Mouse (Mus musculus) neural tube, embryonic 12.5 days (tissue): ENCODE data around the gene Lypd4. TPM values are rescaled to one million over a fixed set of nuclear protein-coding genes. Genes with fewer than 3 reads are reported as not detected.
A peak's percentile ranks its signal among the peaks of the same experiment; 100 is the strongest.

ENCODE experiments used
- ATAC-seq: fragments of 200-750 bp; cut with Nextera tagmentation; 2 replicates; pipeline ENCODE4 v1.8.0; 2017; ENCODE audit warnings: low read depth, mild to moderate bottlenecking, moderate TSS enrichment, moderate library complexity; ENCODE audit not compliant: low FRiP score
- H3K27ac ChIP-seq: fragments of 300-500 bp; sonication (generic); 2 replicates; pipeline ENCODE4 v1.5.1; 2016
- H3K27me3 ChIP-seq: fragments of 300-500 bp; sonication (generic); replicated peaks from 2 replicates; pipeline ENCODE4 v1.6.1; 2016; ENCODE audit warnings: mild to moderate bottlenecking
- H3K36me3 ChIP-seq: fragments of 300-500 bp; sonication (generic); 2 replicates; pipeline ENCODE4 v1.6.1; 2016; ENCODE audit warnings: mild to moderate bottlenecking
- H3K4me1 ChIP-seq: fragments of 300-500 bp; sonication (generic); 2 replicates; pipeline ENCODE4 v1.6.1; 2016
- H3K4me2 ChIP-seq: fragments of 300-500 bp; sonication (generic); replicated peaks from 2 replicates; pipeline ENCODE4 v1.6.1; 2016; ENCODE audit warnings: mild to moderate bottlenecking
- H3K4me3 ChIP-seq: fragments of 300-500 bp; sonication (generic); 2 replicates; pipeline ENCODE4 v1.5.1; 2016
- H3K9ac ChIP-seq: fragments of 300-500 bp; sonication (generic); 2 replicates; pipeline ENCODE4 v1.6.1; 2016; ENCODE audit warnings: mild to moderate bottlenecking
- H3K9me3 ChIP-seq: fragments of 300-500 bp; sonication (generic); 2 replicates; pipeline ENCODE4 v1.6.1; 2016; ENCODE audit warnings: mild to moderate bottlenecking
- WGBS: fragments of 180-500 bp; shearing (Covaris S2); methylation state at CpG from one replicate; pipeline ENCODE4 v1.1.7; 2016; 5-methylcytosine and 5-hydroxymethylcytosine counted together
- polyA plus RNA-seq: library from polyadenylated mRNA; unstranded; fragments of >200 nt; fragmentation: Nextera tagmentation; extraction: Ambion mirVana; gene quantifications from 2 replicates; pipeline ENCODE4 v1.2.1, GENCODE M21; 2016

The Lypd4 gene
- polyA plus RNA-seq, 1 experiment from 2014 or later, result not detected

DNA sequence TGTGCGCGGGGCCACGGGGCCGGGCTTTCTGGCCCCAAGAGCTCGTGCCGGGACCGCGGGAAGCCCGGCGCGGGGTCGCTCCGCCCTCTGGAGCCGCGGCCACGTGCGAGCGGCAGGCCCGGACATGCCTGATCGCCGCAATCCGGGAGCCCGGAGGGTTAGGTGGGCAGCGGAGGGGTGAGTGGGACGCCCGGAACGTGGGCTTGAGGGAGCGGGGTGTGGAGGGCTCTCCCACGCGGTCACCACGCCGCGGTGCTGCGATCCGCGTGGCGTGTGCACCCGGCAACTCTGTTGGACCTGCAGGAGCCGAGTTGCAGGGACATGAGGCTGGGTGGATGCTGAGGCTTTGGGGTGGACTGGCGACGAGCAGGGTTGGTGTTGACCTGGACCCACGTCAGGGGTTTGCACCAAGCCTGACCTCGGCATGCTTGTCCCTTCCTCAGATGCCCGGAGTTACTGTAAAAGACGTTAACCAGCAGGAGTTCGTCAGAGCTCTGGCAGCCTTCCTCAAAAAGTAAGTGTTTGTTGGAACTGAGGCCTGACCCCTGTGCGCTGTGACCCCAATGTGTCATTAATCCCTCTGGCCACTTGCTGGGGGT, 15.1 kb upstream of the Lypd4 start:
- H3K4me1 ChIP-seq, result peaks cover 23% of the 10 kb centered on the region
- peaks cover 42% of the 10 kb centered on the region for H3K36me3 ChIP-seq
- H3K9ac ChIP-seq, result peak overlapping the region; percentile 100
- no peak overlapping the region for H3K27ac ChIP-seq
- peak overlapping the region; percentile 77 for H3K4me2 ChIP-seq
- H3K9me3 ChIP-seq, result no peaks in the 10 kb centered on the region
- no peaks in the 10 kb centered on the region for H3K27me3 ChIP-seq
- WGBS, result under 1% methylated on average over 47 of the region's 47 CpGs
- ATAC-seq, result peak; percentile 5
- H3K4me3 ChIP-seq, result peak overlapping the region; percentile 98

DNA sequence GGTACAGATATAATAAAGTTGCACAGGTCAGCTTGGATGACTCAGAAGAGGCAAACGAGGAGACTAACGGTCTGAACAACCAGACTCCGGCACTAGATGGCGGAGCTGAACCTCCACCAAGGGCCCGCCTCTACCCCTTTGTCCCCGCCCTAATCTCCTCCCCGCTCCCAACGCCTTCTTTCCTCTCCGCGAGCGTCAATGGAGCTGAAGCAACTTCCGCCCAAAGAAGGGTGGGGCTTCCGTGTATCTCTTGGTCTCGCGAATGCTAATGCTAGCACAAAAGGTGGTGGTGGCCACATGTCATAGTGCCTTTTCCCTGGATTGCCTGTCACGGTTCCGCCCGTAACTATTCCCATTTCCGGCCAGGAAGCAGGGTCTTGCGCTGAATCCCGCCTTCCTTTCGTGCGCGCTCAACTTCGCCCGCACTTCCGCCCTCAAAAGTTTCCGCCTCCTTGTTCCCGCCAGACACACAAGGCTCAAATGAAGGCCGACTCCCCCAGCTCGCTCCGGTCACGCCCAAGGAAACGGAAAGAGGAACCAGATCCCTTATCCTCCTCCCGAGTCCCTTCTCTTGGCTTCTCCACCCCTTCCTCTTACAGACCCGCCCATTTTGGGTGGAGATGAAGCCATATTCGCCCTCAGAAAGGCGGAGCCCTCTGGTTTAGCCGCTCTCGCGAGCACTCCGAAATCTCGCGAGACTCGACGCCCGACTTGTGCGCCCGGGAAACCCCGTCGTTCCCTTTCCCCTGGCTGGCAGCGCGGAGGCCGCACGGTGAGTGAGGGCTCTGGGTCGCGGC, 14.4 kb upstream of the Lypd4 start, which contains the start of gene Rps19:
TSS of gene Rps19 (plus strand) at position 476 of the 797 bp plus-strand sequence.
- ATAC-seq, result peak; percentile 92
- Histone ChIP-seq H3K4me2 (peak within 1 kb of the TSS; percentile 77), H3K4me1 (peaks cover 23% of the 10 kb centered on the region), H3K36me3 (peaks cover 35% of the 10 kb centered on the region), H3K27me3 (0 out of 2 replicates have a peak, but pooled peaks cover 3% of the 10 kb centered on the region), H3K9me3 (no peaks in the 10 kb centered on the region), H3K4me3 (peak within 1 kb of the TSS; percentile 98), H3K27ac (peak within 1 kb of the TSS; percentile 72; the same call in 1 of the 2 replicates), H3K9ac (peak within 1 kb of the TSS; percentile 100)
- under 1% methylated on average over 57 of the region's 57 CpGs for WGBS

DNA sequence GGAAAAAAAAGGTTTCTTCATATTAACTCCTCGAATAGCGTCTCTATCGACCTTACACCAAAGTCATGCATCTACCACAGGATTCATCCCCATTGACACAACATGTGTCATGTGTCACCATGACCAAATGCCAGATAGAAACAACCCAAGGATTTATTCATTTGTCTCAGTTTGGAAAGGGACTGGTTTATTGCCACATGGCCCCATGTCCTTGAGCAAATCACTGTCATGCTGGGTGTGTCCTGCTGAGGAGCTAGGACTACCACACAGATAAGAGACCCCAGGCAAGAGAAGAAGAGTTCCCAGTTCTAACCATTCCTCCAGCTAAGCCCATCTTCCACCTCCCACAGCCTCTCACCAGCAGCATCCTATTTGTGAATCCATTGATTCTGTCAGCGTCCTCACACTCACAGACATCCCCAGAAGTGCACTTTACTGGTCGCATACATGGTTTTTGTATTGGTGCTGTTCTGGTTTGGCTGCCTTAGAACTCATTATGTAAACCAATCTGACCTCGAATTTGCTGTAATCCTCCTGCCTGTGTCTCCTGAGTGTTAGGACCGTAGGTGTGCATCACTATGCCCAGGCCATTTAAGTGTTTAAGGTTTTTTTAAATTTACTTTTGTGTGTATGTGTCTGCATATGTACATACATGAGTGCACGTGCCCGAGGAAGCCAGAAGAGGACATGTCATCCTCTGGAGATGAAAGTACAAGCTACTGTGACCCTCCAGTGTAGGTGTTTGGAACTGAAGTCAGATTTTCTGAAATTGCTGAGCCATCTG, 12.9 kb upstream of the Lypd4 start:
- Histone ChIP-seq H3K27me3 (0 out of 2 replicates have a peak, but pooled peaks cover 3% of the 10 kb centered on the region), H3K4me2 (no peak overlapping the region), H3K9ac (no peak overlapping the region), H3K27ac (no peak overlapping the region), H3K36me3 (peaks cover 20% of the 10 kb centered on the region), H3K4me1 (peaks cover 23% of the 10 kb centered on the region), H3K4me3 (no peak overlapping the region), H3K9me3 (no peaks in the 10 kb centered on the region)
- no peak for ATAC-seq
- 93% methylated on average over 9 of the region's 9 CpGs for WGBS

DNA sequence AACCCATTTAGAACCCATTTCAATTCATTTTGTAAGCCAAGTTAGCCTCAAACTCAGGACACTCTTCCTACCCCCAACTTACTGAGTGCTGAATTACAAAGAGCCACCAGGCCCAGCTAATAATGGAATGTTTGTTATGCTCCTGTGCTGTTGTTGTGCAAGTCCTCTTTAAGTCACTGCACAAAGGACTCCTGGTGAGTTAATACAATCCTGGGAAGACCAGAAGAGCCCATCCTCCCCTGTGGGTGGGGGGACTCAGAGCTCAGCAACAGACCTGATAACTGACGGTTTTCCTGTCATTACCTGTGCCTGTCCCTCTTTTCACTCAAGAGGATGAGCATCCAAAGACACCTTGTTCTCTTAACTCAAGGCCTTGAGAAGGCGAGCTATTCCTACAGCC, 9.9 kb upstream of the Lypd4 start:
- H3K27me3 ChIP-seq, result 0 out of 2 replicates have a peak, but pooled peaks cover 3% of the 10 kb centered on the region
- 9% methylated on average over 2 of the region's 2 CpGs for WGBS
- H3K4me2 ChIP-seq, result no peak overlapping the region
- H3K4me1 ChIP-seq, result no peaks in the 10 kb centered on the region
- H3K9me3 ChIP-seq, result no peaks in the 10 kb centered on the region
- H3K4me3 ChIP-seq, result no peak overlapping the region
- no peak overlapping the region for H3K9ac ChIP-seq
- H3K27ac ChIP-seq, result no peak overlapping the region
- no peaks in the 10 kb centered on the region for H3K36me3 ChIP-seq
- no peak for ATAC-seq

DNA sequence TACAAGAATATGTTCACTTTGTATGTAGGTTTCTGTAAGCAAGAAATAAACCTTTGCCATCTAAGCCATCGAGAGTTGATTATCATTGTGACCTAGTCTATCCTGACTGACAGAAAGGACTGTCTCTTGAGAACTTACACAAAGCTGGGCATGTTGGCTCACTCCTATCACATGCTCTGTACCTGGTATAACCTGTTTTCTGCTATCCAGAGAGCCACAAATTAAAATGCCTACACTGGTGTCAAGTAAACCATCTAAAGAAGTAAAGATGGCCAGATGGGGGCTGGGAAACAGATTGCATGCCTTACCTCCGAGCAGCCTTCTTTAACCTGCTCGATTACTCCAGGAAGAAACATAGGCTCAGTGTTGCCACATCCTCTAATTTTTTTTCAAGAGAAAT, 7.8 kb upstream of the Lypd4 start:
- H3K4me3 ChIP-seq, result no peak overlapping the region
- 0 out of 2 replicates have a peak, but pooled peaks cover 3% of the 10 kb centered on the region for H3K27me3 ChIP-seq
- no peak overlapping the region for H3K4me2 ChIP-seq
- no peak overlapping the region for H3K9ac ChIP-seq
- no peaks in the 10 kb centered on the region for H3K9me3 ChIP-seq
- no peaks in the 10 kb centered on the region for H3K4me1 ChIP-seq
- no peak for ATAC-seq
- H3K36me3 ChIP-seq, result no peaks in the 10 kb centered on the region
- no peak overlapping the region for H3K27ac ChIP-seq
- WGBS, result 87% methylated on average over 3 of the region's 3 CpGs

DNA sequence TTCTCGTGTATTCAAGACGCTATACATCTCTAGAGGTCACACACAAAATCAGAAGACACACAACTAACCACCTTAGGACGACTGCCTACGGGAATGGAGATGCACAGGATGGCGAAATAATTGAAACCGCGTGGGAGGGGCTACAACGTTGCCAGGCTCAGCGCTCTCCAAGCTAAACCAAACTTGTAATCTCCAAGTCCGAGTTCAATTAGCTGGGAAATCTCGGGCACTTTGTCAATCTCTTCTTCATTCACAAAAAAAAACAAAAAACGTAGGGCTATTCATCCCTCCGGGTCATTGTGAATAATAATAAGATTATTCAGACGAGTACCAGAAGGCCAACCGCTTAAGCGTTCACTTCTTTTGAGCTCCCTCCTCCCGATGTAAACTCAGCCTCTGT, 661 bp downstream of the Lypd4 start:
- WGBS, result 59% methylated on average over 17 of the region's 17 CpGs
- Histone ChIP-seq H3K9me3 (peaks cover 5% of the 10 kb centered on the region; the same call in 1 of the 2 replicates), H3K27me3 (0 out of 2 replicates have a peak, but pooled peaks cover 6% of the 10 kb centered on the region), H3K27ac (no peak overlapping the region), H3K36me3 (no peaks in the 10 kb centered on the region), H3K4me3 (no peak overlapping the region), H3K4me1 (no peaks in the 10 kb centered on the region), H3K4me2 (no peak overlapping the region), H3K9ac (no peak overlapping the region)
- ATAC-seq, result no peak

DNA sequence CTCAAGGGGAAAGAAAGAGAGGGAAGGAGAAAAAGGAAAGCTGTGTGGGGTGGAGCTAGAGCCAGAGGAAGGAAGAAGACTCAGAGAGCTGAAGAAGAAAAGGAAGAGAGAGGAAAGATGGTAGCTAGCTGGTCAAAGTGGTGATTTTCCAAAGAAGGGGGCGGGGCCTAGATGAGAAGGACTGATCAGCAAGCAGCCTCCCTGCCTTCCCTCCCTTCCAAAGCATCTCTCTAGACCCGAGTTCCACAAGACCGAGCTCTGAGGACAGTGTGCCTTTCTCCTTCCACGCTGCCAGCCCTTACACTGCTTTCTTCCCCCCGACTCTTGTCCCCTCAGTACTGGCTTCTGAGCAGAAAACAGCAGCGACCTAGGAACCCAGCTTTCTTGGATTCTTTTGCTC, 5.6 kb downstream of the Lypd4 start:
- Histone ChIP-seq H3K4me3 (no peak overlapping the region), H3K4me1 (no peaks in the 10 kb centered on the region), H3K9me3 (no peaks in the 10 kb centered on the region), H3K4me2 (no peak overlapping the region), H3K36me3 (no peaks in the 10 kb centered on the region), H3K27me3 (no peaks in the 10 kb centered on the region), H3K9ac (no peak overlapping the region), H3K27ac (no peak overlapping the region)
- ATAC-seq, result no peak
- WGBS, result 38% methylated on average over 6 of the region's 6 CpGs

DNA sequence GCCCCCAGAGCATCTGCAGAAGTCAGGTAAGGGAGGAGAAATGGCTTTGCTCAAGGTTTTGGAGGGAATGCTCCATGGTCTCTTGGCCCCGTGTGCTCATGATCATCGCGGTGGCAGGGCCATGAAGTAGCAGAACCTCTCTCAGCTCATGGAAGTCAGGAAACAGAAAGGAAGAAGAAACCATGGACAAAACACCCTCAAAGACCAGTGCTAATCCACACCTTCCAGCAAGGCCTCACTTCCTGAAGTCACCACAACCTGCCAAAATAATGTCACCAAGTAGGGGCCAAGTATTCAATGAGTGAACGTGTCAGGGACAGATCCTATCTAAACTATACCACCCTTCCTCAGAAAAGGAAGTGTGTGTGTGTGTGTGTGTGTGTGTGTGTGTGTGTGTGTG, 6.9 kb downstream of the Lypd4 start:
- ATAC-seq, result no peak
- Histone ChIP-seq H3K27ac (no peak overlapping the region), H3K9ac (no peak overlapping the region), H3K36me3 (no peaks in the 10 kb centered on the region), H3K27me3 (no peaks in the 10 kb centered on the region), H3K9me3 (no peaks in the 10 kb centered on the region), H3K4me1 (no peaks in the 10 kb centered on the region), H3K4me2 (no peak overlapping the region), H3K4me3 (no peak overlapping the region)
- 93% methylated on average over 4 of the region's 4 CpGs for WGBS

DNA sequence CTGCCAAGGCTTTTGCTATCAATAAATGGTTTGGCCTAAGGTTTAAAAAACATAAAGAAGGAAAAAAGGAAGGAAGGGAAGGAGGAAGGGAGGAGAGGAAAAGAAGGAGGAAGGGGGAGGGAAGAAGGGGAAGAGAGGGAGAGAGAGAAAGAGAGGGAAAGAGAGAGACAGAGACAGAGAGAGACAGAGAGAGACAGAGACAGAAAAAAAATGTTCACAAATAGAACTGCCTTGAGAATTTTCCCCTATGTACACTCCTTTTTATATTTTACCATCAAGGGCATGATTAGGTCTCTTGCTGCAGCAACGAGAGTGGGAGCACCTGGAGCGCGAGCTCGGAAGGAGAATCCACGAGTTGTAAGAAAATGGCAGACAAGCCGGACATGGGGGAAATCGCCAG, 7.8 kb downstream of the Lypd4 start, which contains the start of gene Gm9844:
TSS of gene Gm9844 (plus strand) at position 301 of the 400 bp plus-strand sequence.
- WGBS, result 88% methylated on average over 7 of the region's 7 CpGs
- H3K36me3 ChIP-seq, result no peaks in the 10 kb centered on the region
- no peak for ATAC-seq

DNA sequence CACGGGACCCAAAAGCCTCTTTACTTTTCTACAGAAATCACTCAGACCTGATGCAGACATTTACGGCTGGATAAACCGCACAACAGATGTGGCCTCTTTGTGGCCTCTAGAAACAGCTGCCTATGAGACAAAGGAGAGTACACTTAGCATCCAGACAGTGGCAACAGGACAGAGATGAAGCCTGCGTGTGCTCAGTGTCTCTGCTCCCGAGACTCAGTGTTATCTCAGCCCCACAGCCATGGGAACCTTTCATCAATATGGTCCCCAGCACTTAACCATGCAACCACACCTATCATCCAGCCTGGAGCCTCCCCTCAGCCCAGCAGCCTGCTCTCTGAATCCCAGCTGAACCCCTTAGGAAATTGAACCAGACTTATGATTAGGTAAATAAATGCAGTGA, 10.5 kb downstream of the Lypd4 start:
- Histone ChIP-seq H3K4me3 (no peak overlapping the region), H3K4me1 (no peaks in the 10 kb centered on the region), H3K27ac (no peak overlapping the region), H3K36me3 (no peaks in the 10 kb centered on the region), H3K9me3 (no peaks in the 10 kb centered on the region), H3K27me3 (no peaks in the 10 kb centered on the region), H3K4me2 (no peak overlapping the region), H3K9ac (no peak overlapping the region)
- no peak for ATAC-seq
- 66% methylated on average over 5 of the region's 5 CpGs for WGBS

More for the DNA sequence above, 7.8 kb downstream of the Lypd4 start, which contains the start of gene Gm9844:
- H3K27me3 ChIP-seq, result no peaks in the 10 kb centered on the region
- no peak within 1 kb of the TSS for H3K4me2 ChIP-seq
- H3K4me1 ChIP-seq, result no peaks in the 10 kb centered on the region
- no peaks in the 10 kb centered on the region for H3K9me3 ChIP-seq
- no peak within 1 kb of the TSS for H3K4me3 ChIP-seq
- H3K27ac ChIP-seq, result no peak within 1 kb of the TSS
- no peak within 1 kb of the TSS for H3K9ac ChIP-seq

DNA sequence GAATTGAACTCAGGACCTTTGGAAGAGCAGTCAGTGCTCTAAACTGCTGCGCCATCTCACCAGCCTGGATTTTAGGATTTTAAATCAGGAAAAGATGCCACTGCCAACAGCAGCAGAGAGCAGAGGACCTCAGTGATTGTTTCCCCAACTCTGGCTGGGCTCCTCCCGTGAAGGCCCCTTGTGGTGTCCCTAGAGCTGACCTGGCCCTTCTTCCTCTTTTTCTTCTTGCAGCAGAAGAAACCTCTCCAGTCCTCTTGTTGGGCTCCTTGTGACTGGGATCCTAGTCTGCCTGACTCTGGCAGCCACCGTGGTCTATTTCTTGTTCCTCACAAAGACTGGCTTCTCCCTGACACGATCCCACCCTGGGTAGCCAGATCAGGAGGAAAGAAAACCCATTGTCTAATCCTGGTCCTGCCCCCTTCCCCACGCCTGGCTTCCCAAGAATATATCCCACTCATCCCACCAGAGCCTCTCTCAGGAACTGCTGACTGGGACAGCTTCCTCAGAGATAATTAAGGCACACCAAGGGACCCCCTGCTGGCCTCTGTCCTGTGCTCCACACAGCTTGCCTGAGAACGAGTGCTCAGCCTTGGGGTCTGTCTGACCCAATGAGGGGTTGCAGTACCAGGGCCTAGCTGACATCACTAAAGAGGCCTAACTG, 13.2 kb downstream of the Lypd4 start:
- Histone ChIP-seq H3K4me3 (no peak overlapping the region), H3K27me3 (no peaks in the 10 kb centered on the region), H3K4me2 (no peak overlapping the region), H3K36me3 (no peaks in the 10 kb centered on the region), H3K4me1 (no peaks in the 10 kb centered on the region), H3K9ac (no peak overlapping the region), H3K9me3 (no peaks in the 10 kb centered on the region), H3K27ac (no peak overlapping the region)
- 37% methylated on average over 6 of the region's 6 CpGs for WGBS
- no peak for ATAC-seq
